Mouse (Mus musculus): ENCODE data around the gene Ssc4d. TPM values are rescaled to one million over a fixed set of nuclear protein-coding genes. Genes with fewer than 3 reads are reported as not detected.

Ssc4d gene
- polyA plus RNA-seq, 1 experiment: 0.27 TPM

GRCm38 (mm10) chr5:136002751-136003151, 28.4 kb upstream of the Ssc4d start:
- TF ChIP-seq GATA1 (IDR thresholded peaks at IDR 0.05; ENCODE audit: low read length): no peak
- no peak for TF ChIP-seq TAL1 (IDR thresholded peaks at IDR 0.05; ENCODE audit: low read length)
- H3K27me3 ChIP-seq (ENCODE audit: control insufficient read depth): no peaks in the 10 kb centered on the region
- peaks cover 14% of the 10 kb centered on the region for H3K36me3 ChIP-seq (ENCODE audit: control insufficient read depth)
- no peak overlapping the region for H3K4me3 ChIP-seq (replicated peaks)
- H3K4me1 ChIP-seq (ENCODE audit: control insufficient read depth): no peaks in the 10 kb centered on the region
- H3K9me3 ChIP-seq (ENCODE audit: control insufficient read depth, low read length): no peaks in the 10 kb centered on the region

GRCm38 (mm10) chr5:136002325-136002724, 28.0 kb upstream of the Ssc4d start:
- Histone ChIP-seq H3K9me3 (ENCODE audit: control insufficient read depth, low read length) (no peaks in the 10 kb centered on the region), H3K4me3 (replicated peaks) (no peak overlapping the region), H3K4me1 (ENCODE audit: control insufficient read depth) (no peaks in the 10 kb centered on the region), H3K36me3 (ENCODE audit: control insufficient read depth) (peaks cover 16% of the 10 kb centered on the region), H3K27me3 (ENCODE audit: control insufficient read depth) (no peaks in the 10 kb centered on the region)
- TF ChIP-seq TAL1 (IDR thresholded peaks at IDR 0.05; ENCODE audit: low read length) (no peak), GATA1 (IDR thresholded peaks at IDR 0.05; ENCODE audit: low read length) (no peak)

- Histone ChIP-seq H3K36me3 (ENCODE audit: control insufficient read depth) (peaks cover 20% of the 10 kb centered on the region), H3K4me1 (ENCODE audit: control insufficient read depth) (no peaks in the 10 kb centered on the region; the same call in 1 of the 2 replicates), H3K4me3 (replicated peaks) (no peak overlapping the region), H3K27me3 (ENCODE audit: control insufficient read depth) (no peaks in the 10 kb centered on the region), H3K9me3 (ENCODE audit: control insufficient read depth, low read length) (no peaks in the 10 kb centered on the region)
- TF ChIP-seq TAL1 (IDR thresholded peaks at IDR 0.05; ENCODE audit: low read length): no peak
- TF ChIP-seq GATA1 (IDR thresholded peaks at IDR 0.05; ENCODE audit: low read length): no peak
Measured at GRCm38 (mm10) chr5:136001222-136001621, 26.9 kb upstream of the Ssc4d start.

GRCm38 (mm10) chr5:135996162-135996561, 21.8 kb upstream of the Ssc4d start:
- peaks cover 18% of the 10 kb centered on the region for H3K36me3 ChIP-seq (ENCODE audit: control insufficient read depth)
- peaks cover 16% of the 10 kb centered on the region for H3K4me1 ChIP-seq (ENCODE audit: control insufficient read depth)
- TF ChIP-seq TAL1 (IDR thresholded peaks at IDR 0.05; ENCODE audit: low read length) (no peak), GATA1 (IDR thresholded peaks at IDR 0.05; ENCODE audit: low read length) (no peak)
- H3K27me3 ChIP-seq (ENCODE audit: control insufficient read depth): no peaks in the 10 kb centered on the region
- no peak overlapping the region for H3K4me3 ChIP-seq (replicated peaks)
- H3K9me3 ChIP-seq (ENCODE audit: control insufficient read depth, low read length): no peaks in the 10 kb centered on the region

- Histone ChIP-seq H3K36me3 (ENCODE audit: control insufficient read depth) (peaks cover 18% of the 10 kb centered on the region), H3K4me3 (replicated peaks) (peak within 1 kb of the TSS; percentile 79), H3K4me1 (ENCODE audit: control insufficient read depth) (peaks cover 16% of the 10 kb centered on the region), H3K27me3 (ENCODE audit: control insufficient read depth) (no peaks in the 10 kb centered on the region), H3K9me3 (ENCODE audit: control insufficient read depth, low read length) (no peaks in the 10 kb centered on the region)
- TF ChIP-seq TAL1 (IDR thresholded peaks at IDR 0.05; ENCODE audit: low read length) (no peak), GATA1 (IDR thresholded peaks at IDR 0.05; ENCODE audit: low read length) (no peak)
Measured at GRCm38 (mm10) chr5:135994725-135995687, 20.7 kb upstream of the Ssc4d start, which contains the start of gene Dtx2. Gene Dtx2 (plus strand): TSS chr5:135994800.

GRCm38 (mm10) chr5:135994335-135994724, 20.0 kb upstream of the Ssc4d start:
- TF ChIP-seq GATA1 (IDR thresholded peaks at IDR 0.05; ENCODE audit: low read length) (no peak), TAL1 (IDR thresholded peaks at IDR 0.05; ENCODE audit: low read length) (no peak)
- peak overlapping the region; percentile 79 for H3K4me3 ChIP-seq (replicated peaks)
- H3K4me1 ChIP-seq (ENCODE audit: control insufficient read depth): peaks cover 16% of the 10 kb centered on the region
- no peaks in the 10 kb centered on the region for H3K9me3 ChIP-seq (ENCODE audit: control insufficient read depth, low read length)
- H3K27me3 ChIP-seq (ENCODE audit: control insufficient read depth): no peaks in the 10 kb centered on the region
- peaks cover 13% of the 10 kb centered on the region for H3K36me3 ChIP-seq (ENCODE audit: control insufficient read depth)

GRCm38 (mm10) chr5:135993381-135993965, 19.1 kb upstream of the Ssc4d start:
- Histone ChIP-seq H3K27me3 (ENCODE audit: control insufficient read depth) (no peaks in the 10 kb centered on the region), H3K9me3 (ENCODE audit: control insufficient read depth, low read length) (no peaks in the 10 kb centered on the region), H3K36me3 (ENCODE audit: control insufficient read depth) (peaks cover 9% of the 10 kb centered on the region), H3K4me1 (ENCODE audit: control insufficient read depth) (peaks cover 16% of the 10 kb centered on the region), H3K4me3 (replicated peaks) (no peak overlapping the region)
- TF ChIP-seq TAL1 (IDR thresholded peaks at IDR 0.05; ENCODE audit: low read length): no peak
- TF ChIP-seq GATA1 (IDR thresholded peaks at IDR 0.05; ENCODE audit: low read length): no peak

GRCm38 (mm10) chr5:135990601-135991000, 16.3 kb upstream of the Ssc4d start:
- Histone ChIP-seq H3K4me3 (replicated peaks) (no peak overlapping the region), H3K27me3 (ENCODE audit: control insufficient read depth) (no peaks in the 10 kb centered on the region), H3K9me3 (ENCODE audit: control insufficient read depth, low read length) (no peaks in the 10 kb centered on the region), H3K36me3 (ENCODE audit: control insufficient read depth) (no peaks in the 10 kb centered on the region), H3K4me1 (ENCODE audit: control insufficient read depth) (peaks cover 11% of the 10 kb centered on the region)
- TF ChIP-seq GATA1 (IDR thresholded peaks at IDR 0.05; ENCODE audit: low read length) (no peak), TAL1 (IDR thresholded peaks at IDR 0.05; ENCODE audit: low read length) (no peak)

GRCm38 (mm10) chr5:135987248-135987647, 12.9 kb upstream of the Ssc4d start:
- no peaks in the 10 kb centered on the region for H3K9me3 ChIP-seq (ENCODE audit: control insufficient read depth, low read length)
- TF ChIP-seq GATA1 (IDR thresholded peaks at IDR 0.05; ENCODE audit: low read length): no peak
- no peak for TF ChIP-seq TAL1 (IDR thresholded peaks at IDR 0.05; ENCODE audit: low read length)
- no peaks in the 10 kb centered on the region; the same call in 1 of the 2 replicates for H3K27me3 ChIP-seq (ENCODE audit: control insufficient read depth)
- H3K36me3 ChIP-seq (ENCODE audit: control insufficient read depth): no peaks in the 10 kb centered on the region
- no peaks in the 10 kb centered on the region for H3K4me1 ChIP-seq (ENCODE audit: control insufficient read depth)
- no peak overlapping the region for H3K4me3 ChIP-seq (replicated peaks)
